In the genomic region with DNA sequence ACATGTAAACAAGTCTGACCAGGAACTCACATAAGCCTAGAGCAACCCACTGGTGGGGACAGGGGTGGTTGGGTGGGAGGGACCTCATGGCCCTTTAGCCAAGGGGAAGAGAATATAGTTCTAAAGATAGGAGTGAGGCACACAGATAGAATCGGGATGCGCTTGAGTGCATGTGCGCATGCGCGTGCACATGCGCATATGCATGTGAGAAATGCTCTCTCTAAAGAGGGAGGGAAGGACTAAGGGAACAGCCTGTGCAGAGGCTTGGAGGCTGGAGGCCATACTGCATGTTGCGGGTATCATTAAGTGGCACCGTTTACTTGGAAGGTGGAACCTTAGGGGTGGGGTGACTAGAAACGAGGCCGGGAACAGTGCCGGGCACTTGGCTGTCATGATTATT, we compare ENCODE assay signal across 27 mouse cellular contexts. TPM values are rescaled to one million over a fixed set of nuclear protein-coding genes. Genes with fewer than 3 reads are reported as not detected.
DNase-seq lines count a peak whose midpoint lies in the region; ATAC-seq and TF ChIP-seq lines count a peak whose summit lies in the region.
"Had no signal": no experiment of that assay in that cellular context is flagged by ENCODE, and none has a peak within 500 bp of the region (broad histone marks: within the 10 kb centered on the region; RNA-seq: fewer than 3 reads in every experiment).

No protein-coding gene starts in this region.

- no peak overlapping the region for H3K27ac ChIP-seq in heart, embryonic 12.5 days (ENCODE audit: poor library complexity, severe bottlenecking)
- H3K27ac ChIP-seq in testis, adult 2 months (ENCODE audit: control insufficient read depth, insufficient read depth, low read depth, low read length): no peak overlapping the region
- H3K27ac ChIP-seq: heart, embryonic 15.5 days; hindbrain, embryonic 10.5 days; hindbrain, embryonic 13.5 days; intestine, embryonic 15.5 days had no signal

- 93% methylated on average over 11 of the region's 11 CpGs for WGBS in heart, embryonic 12.5 days

- no peak overlapping the region for H3K9ac ChIP-seq in heart, embryonic 12.5 days
- H3K9ac ChIP-seq: heart, embryonic 15.5 days; hindbrain, embryonic 13.5 days; intestine, embryonic 15.5 days had no signal

- H3K9me3 ChIP-seq in heart, embryonic 12.5 days (replicated peaks): no peaks in the 10 kb centered on the region
- H3K9me3 ChIP-seq: heart, embryonic 15.5 days; hindbrain, embryonic 10.5 days; hindbrain, embryonic 13.5 days; intestine, embryonic 15.5 days had no signal

- no peak overlapping the region for H3K4me3 ChIP-seq in heart, embryonic 12.5 days
- H3K4me3 ChIP-seq in testis, adult 2 months (ENCODE audit: control insufficient read depth, low read depth, low read length): peak overlapping the region; percentile 73
- H3K4me3 ChIP-seq: heart, embryonic 15.5 days; hindbrain, embryonic 10.5 days; hindbrain, embryonic 13.5 days; intestine, embryonic 15.5 days had no signal

- DNase-seq in heart, adult 11 months: peak; percentile 62
- DNase-seq in testis, postnatal 10 days (ENCODE audit: low spot score): no peak
- peak; percentile 35 for DNase-seq in brain, embryonic 14.5 days (ENCODE audit: low read depth)
- no peak for DNase-seq in adrenal gland, postnatal 14 days
- DNase-seq in gastrocnemius, adult 8-10 months (ENCODE audit: low spot score in 2 of 2): no peak
- DNase-seq: adrenal gland, postnatal 10 days; B cell, adult 2 months; cerebellum, adult 11-12 months; cerebellum, adult 8-10 months; cerebellum, postnatal 10 days; cerebellum, postnatal 36 days; gastrocnemius, postnatal 10 days; gastrocnemius, postnatal 36 days; heart, postnatal 10 days; heart, postnatal 36 days had no signal

- no peak for TF ChIP-seq CTCF in testis, adult 2 months (IDR thresholded peaks at IDR 0.05; ENCODE audit: control insufficient read depth, insufficient read depth, insufficient replicate concordance, low read depth, low read length)
- no peak for TF ChIP-seq CTCF in brain, embryonic 14.5 days (IDR thresholded peaks at IDR 0.05; ENCODE audit: borderline replicate concordance, extremely low read depth, insufficient read depth, insufficient read length)

- no peaks in the 10 kb centered on the region for H3K4me1 ChIP-seq in heart, embryonic 12.5 days (replicated peaks)
- H3K4me1 ChIP-seq in testis, adult 2 months (ENCODE audit: control insufficient read depth, insufficient read depth, low read length): peaks cover 4% of the 10 kb centered on the region; the same call in 1 of the 2 replicates
- H3K4me1 ChIP-seq: heart, embryonic 15.5 days; hindbrain, embryonic 10.5 days; hindbrain, embryonic 13.5 days; intestine, embryonic 15.5 days had no signal

- no peak for ATAC-seq in heart, embryonic 12.5 days (ENCODE audit: insufficient number of reproducible peaks, low FRiP score)
- ATAC-seq: forebrain, embryonic 14.5 days; hindbrain, embryonic 16.5 days; intestine, embryonic 15.5 days had no signal

- H3K36me3 ChIP-seq in heart, embryonic 12.5 days: no peaks in the 10 kb centered on the region
- no peaks in the 10 kb centered on the region for H3K36me3 ChIP-seq in testis, adult 2 months (ENCODE audit: control insufficient read depth, insufficient read depth, low read length)
- H3K36me3 ChIP-seq: heart, embryonic 15.5 days; hindbrain, embryonic 10.5 days; hindbrain, embryonic 13.5 days; intestine, embryonic 15.5 days had no signal

- no peak for TF ChIP-seq POLR2A in testis, adult 2 months (IDR thresholded peaks at IDR 0.05; ENCODE audit: control insufficient read depth, low read depth, low read length)
- no peak for TF ChIP-seq POLR2A in brain, embryonic 14.5 days (IDR thresholded peaks at IDR 0.05; ENCODE audit: borderline replicate concordance, extremely low read depth, insufficient read depth, insufficient read length, poor library complexity, severe bottlenecking)

- H3K27me3 ChIP-seq in heart, embryonic 12.5 days (replicated peaks): no peaks in the 10 kb centered on the region
- no peaks in the 10 kb centered on the region for H3K27me3 ChIP-seq in testis, adult 2 months (ENCODE audit: control insufficient read depth, insufficient read depth, low read length)
- H3K27me3 ChIP-seq: CH12.LX; heart, embryonic 15.5 days; intestine, embryonic 15.5 days had no signal

- no peak overlapping the region for H3K4me2 ChIP-seq in heart, embryonic 12.5 days
- H3K4me2 ChIP-seq: heart, embryonic 11.5 days; heart, embryonic 15.5 days; hindbrain, embryonic 13.5 days; intestine, embryonic 15.5 days had no signal

RNA-seq across cellular contexts. Expression of gene Them7, which starts 37.2 kb away (rescaled TPM):
- polyA plus RNA-seq in heart, embryonic 12.5 days (2016; fragmentation: Nextera tagmentation; extraction: Ambion mirVana): 0.99 and 1.1 TPM in 2 replicates
- polyA plus RNA-seq in testis, adult 2 months (2012; rRNA removed): 0.56 and 1.2 TPM in 2 replicates
- polyA plus RNA-seq in brain, embryonic 14.5 days (2012; rRNA removed): 0.04 TPM in 1 of 2 replicates, not detected in the other
- total RNA-seq in adrenal gland, postnatal 14 days (2021): 1.1 and 2.5 TPM in 2 replicates
- not detected for total RNA-seq in gastrocnemius, adult 8-10 months (2022)
- total RNA-seq: CH12.LX; gastrocnemius, postnatal 10 days; gastrocnemius, postnatal 36 days; MEL had no signal
- polyA plus RNA-seq: cortical plate, adult 2 months; forebrain, embryonic 14.5 days had no signal

Comparison
In these comparisons a context has a peak if more than half of its experiments do, and no peak if none do; other contexts are left out.
1. DNase-seq: peak in heart, adult 11 months (single experiment) and brain, embryonic 14.5 days (single experiment); none in testis, postnatal 10 days (single experiment), adrenal gland, postnatal 14 days (single experiment) and gastrocnemius, adult 8-10 months (0 of 2).